Mouse (Mus musculus) telencephalon, adult 2 months (tissue): Measurements from ENCODE around the gene Prss57.

Source experiments
- DNase-seq: peaks from one replicate; pipeline ENCODE4 v3.0.0-alpha.2; 2011; ENCODE audit warnings: low read depth, low spot score

The Prss57 gene

GRCm38 (mm10) chr10:79756660-79757059 is 34.1 kb downstream of the Prss57 start:
- DNase-seq = no peak

- no peak for DNase-seq
These were observed 34.9 kb downstream of the Prss57 start for GRCm38 (mm10) chr10:79755854-79756253.

- peak; percentile 29 for DNase-seq
These were observed 35.8 kb downstream of the Prss57 start, which contains the start of gene Fgf22 for GRCm38 (mm10) chr10:79754856-79755516. Gene Fgf22 (plus strand): TSS chr10:79755076.

DNA sequence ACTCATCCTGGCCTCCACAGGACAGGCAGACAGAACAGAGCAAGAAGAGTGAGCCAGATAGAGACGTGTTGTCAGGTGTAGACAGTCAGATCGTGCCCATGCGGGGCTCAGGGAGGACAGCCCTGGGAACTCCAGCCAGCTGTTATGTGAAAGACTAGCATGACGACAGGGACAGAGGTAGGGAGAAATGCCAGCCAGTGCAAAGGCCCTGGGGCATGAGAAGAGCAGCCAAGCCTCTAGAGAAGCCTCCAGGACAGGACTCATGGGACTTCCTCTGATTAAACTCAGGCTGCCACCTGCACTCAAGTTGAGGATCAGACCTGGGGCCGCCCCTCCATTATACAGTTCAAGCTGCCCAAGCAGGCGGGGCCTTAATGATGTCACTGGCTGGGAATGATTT is 42.3 kb downstream of the Prss57 start:
- no peak for DNase-seq

DNA sequence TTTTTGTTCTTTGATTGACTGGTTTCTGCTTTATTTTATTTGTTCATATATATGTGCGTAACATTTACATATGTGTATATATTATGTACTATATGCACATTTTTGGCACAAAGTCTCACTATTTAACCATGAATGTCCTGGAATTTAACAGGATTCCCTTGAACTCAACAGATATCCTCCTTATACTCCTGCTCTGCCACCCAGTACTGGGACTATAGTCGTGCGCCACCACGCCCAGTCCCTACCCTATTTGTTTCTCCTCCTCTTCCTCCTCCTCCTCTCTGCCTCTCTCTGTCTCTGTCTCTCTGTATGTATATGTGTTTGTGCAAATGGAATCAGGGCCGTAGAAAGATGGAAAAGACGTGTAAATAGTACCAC is 44.0 kb downstream of the Prss57 start:
- no peak for DNase-seq

DNA sequence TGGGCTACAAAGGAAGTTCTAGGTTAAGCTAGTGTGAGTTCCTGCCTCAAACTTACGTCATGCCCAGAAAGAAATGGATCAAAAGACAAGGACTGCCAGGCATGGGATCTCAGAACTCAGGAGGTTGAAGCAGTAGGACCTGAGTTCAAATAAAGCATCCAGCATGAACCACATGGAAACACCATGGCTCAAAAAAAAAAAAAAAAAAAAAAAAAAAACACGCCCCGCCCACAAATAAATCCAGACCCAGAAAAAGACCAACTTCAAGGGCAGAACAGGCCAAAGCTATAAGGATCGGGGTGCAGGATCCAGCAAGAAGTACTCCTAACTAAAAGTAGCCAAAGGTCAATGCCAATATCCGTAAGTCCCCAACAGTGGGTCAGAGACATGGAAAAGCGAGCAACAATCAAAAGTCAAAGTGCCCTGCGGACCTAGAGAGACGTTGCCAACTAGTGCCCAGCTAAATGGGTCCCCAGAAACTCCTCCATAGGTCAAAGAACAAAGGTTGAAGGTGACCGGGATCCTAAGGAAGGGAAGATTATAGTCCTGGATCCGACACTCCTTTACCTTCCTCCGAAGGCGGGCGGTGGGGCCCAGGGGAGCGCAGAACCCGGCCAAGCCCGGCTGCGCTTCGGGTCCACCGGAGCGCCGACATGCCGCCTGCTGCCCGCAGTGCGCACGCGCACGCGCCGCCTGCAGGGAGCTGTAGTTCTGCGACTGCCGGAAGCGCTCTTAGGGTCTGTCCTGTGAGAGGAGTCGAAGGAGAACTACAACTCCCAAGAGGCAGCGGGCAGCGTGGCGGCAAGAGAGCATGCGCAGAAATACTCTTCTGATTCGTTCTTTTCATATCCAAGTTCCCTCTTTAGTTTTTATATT is 44.6 kb downstream of the Prss57 start, which contains the start of gene Polrmt:
Gene Polrmt (minus strand): TSS at position 684 of the 876 bp plus-strand sequence.
- DNase-seq = peak; percentile 97

GRCm38 (mm10) chr10:79745411-79745810 is 45.4 kb downstream of the Prss57 start:
- DNase-seq = no peak

GRCm38 (mm10) chr10:79743650-79744365 is 47.0 kb downstream of the Prss57 start:
- DNase-seq = no peak

GRCm38 (mm10) chr10:79743161-79743560 is 47.6 kb downstream of the Prss57 start:
- DNase-seq = no peak

GRCm38 (mm10) chr10:79740863-79741262 is 49.9 kb downstream of the Prss57 start:
- no peak for DNase-seq

DNA sequence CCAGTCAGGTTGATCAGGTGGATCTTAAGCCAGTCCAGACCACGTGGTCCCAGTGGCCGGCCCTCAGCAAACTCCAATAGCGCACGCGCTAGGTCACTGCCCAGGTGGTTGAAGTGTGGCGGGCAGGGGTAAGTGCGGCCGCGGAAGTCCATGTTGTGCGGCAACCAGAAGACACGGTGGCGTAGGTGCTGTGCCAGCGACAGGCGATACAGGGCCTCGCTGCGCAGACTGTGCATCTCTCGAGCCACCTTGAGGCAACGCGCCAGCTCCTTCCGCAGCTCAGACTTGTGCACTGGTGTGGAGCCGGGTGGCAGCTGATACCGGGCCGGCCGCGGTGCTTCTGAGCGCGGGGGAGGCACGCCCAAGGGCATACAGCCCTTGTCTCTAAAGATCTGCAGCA is 51.5 kb downstream of the Prss57 start:
- DNase-seq = no peak

DNA sequence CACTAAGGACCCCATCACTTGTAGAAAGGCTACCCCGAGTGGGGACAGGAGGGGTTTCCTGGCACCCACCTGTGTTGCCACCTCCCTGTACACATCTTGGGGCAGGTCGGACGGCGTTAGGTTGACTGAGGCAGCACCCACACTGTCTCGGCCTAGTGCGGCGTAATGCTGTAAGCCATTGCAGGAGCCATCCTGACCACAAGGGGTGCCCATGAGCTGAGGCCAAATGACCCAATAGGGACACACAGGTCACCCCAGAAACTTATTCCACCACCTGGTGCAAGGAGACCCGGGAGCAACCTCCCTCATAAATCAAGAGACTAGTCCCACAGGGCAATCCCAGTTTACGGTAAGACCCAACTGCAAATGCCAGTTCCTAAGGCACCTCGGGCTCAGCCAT is 52.5 kb downstream of the Prss57 start:
- DNase-seq = no peak

DNA sequence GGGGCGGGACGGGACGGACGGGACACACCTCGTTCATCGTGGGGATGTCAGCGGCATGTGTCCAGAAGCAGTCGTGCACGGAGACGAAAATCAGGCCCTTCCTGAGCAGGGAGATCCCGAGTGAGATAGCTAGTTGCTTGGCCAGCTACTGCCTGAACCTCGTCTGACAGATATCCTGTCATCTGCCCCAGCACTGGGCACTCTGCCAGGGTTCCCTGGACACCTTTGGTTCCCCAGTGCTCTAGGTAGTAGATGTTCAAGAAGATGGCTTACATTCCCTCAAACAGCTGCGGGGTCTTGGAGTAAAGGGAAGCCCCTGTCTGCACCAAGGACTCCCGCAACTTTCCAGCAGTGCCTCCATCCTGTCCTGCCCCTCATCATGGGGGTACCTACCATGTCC is 54.1 kb downstream of the Prss57 start:
- DNase-seq = no peak

DNA sequence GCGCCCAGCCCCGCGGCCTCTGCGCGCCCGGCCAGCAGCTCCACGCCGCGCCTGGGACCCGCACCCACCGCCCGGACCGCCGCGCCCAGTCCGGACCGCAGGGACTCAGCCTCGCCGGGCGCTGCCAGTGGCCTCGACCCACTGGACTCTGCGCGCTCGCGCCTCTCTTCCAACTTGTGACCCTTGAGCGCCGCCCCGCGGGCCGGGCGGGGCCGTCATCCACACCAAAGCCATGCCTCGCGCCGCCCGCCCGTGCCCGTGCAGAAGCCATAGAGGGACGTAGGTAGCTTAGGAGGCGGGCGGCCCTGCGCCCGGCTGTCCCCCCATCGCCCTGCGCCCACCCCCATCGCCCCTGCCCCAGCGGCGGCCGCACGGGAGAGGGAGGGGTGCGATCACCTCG is 55.4 kb downstream of the Prss57 start:
- no peak for DNase-seq

DNA sequence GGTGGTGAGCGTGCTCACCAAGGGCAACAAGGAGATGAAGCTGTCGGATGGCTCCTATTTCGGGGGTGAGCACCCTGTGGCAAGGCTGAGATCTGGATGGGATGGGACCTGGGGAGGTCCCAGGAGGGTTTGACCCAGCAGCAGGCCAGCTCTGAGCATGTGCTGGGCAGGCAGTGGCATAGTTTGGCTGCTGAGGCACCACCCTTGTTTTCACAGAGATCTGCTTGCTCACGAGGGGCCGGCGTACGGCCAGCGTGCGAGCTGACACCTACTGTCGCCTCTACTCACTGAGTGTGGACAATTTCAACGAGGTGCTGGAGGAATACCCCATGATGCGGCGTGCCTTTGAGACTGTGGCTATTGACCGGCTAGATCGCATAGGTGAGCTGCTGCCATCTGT is 56.9 kb downstream of the Prss57 start:
- no peak for DNase-seq

GRCm38 (mm10) chr10:79732500-79732899 is 58.3 kb downstream of the Prss57 start:
- no peak for DNase-seq
